Comparison of ENCODE assay signal across 22 mouse cellular contexts in genomic region chr1:38181020-38181550, GRCm38 (mm10). TPM values are rescaled to one million over a fixed set of nuclear protein-coding genes. Genes with fewer than 3 reads are reported as not detected.
DNase-seq lines count a peak whose midpoint lies in the region; ATAC-seq lines count a peak whose summit lies in the region.
"Had no signal": no experiment of that assay in that cellular context is flagged by ENCODE, and none has a peak within 500 bp of the region (broad histone marks: within the 10 kb centered on the region; RNA-seq: fewer than 3 reads in every experiment).

No protein-coding gene starts in this region.

- no peak overlapping the region for H3K4me3 ChIP-seq in embryonic facial prominence, embryonic 11.5 days (ENCODE audit: low read depth, low read length)
- H3K4me3 ChIP-seq in embryonic facial prominence, embryonic 10.5 days: no peak overlapping the region
- no peak overlapping the region for H3K4me3 ChIP-seq in limb, embryonic 15.5 days
- H3K4me3 ChIP-seq in limb, embryonic 10.5 days: no peak overlapping the region
- H3K4me3 ChIP-seq in embryonic facial prominence, embryonic 14.5 days (ENCODE audit: low read depth, low read length): no peak overlapping the region
- H3K4me3 ChIP-seq: forebrain, embryonic 13.5 days; gastrocnemius, adult 2 months; heart, embryonic 12.5 days; hindbrain, embryonic 10.5 days had no signal

- no peaks in the 10 kb centered on the region; the same call in 1 of the 2 replicates for H3K36me3 ChIP-seq in embryonic facial prominence, embryonic 11.5 days (replicated peaks; ENCODE audit: control insufficient read depth, insufficient read depth, low read depth, low read length)
- H3K36me3 ChIP-seq in embryonic facial prominence, embryonic 10.5 days (replicated peaks): peaks cover 47% of the 10 kb centered on the region
- peaks cover 28% of the 10 kb centered on the region for H3K36me3 ChIP-seq in limb, embryonic 15.5 days
- peaks cover 92% of the 10 kb centered on the region for H3K36me3 ChIP-seq in limb, embryonic 10.5 days
- H3K36me3 ChIP-seq in embryonic facial prominence, embryonic 14.5 days (ENCODE audit: control insufficient read depth, insufficient read depth, low read length): peaks cover 46% of the 10 kb centered on the region; the same call in 1 of the 2 replicates

- no peaks in the 10 kb centered on the region for H3K4me1 ChIP-seq in embryonic facial prominence, embryonic 11.5 days (ENCODE audit: control insufficient read depth, insufficient read depth, low read length)
- H3K4me1 ChIP-seq in embryonic facial prominence, embryonic 10.5 days: peaks cover 5% of the 10 kb centered on the region; the same call in 1 of the 2 replicates
- 0 out of 2 replicates have a peak, but pooled peaks cover 5% of the 10 kb centered on the region for H3K4me1 ChIP-seq in limb, embryonic 15.5 days
- no peaks in the 10 kb centered on the region for H3K4me1 ChIP-seq in limb, embryonic 10.5 days
- H3K4me1 ChIP-seq in embryonic facial prominence, embryonic 14.5 days (ENCODE audit: control insufficient read depth, insufficient read depth, low read length): no peaks in the 10 kb centered on the region
- H3K4me1 ChIP-seq: heart, embryonic 12.5 days; hindbrain, embryonic 10.5 days had no signal

- 77% methylated on average over 15 of the region's 15 CpGs for WGBS in embryonic facial prominence, embryonic 11.5 days
- 77% methylated on average over 15 of the region's 15 CpGs for WGBS in embryonic facial prominence, embryonic 10.5 days
- WGBS in limb, embryonic 15.5 days: 64% methylated on average over 15 of the region's 15 CpGs
- 86% methylated on average over 15 of the region's 15 CpGs for WGBS in limb, embryonic 10.5 days
- WGBS in embryonic facial prominence, embryonic 14.5 days: 58% methylated on average over 15 of the region's 15 CpGs

- peak; percentile 62; the same call in 1 of the 2 replicates for ATAC-seq in embryonic facial prominence, embryonic 11.5 days (replicated peaks; ENCODE audit: insufficient number of reproducible peaks, low FRiP score, low TSS enrichment, low read depth)
- ATAC-seq in limb, embryonic 15.5 days (ENCODE audit: insufficient number of reproducible peaks, low FRiP score, low TSS enrichment, low read depth): 0 out of 2 replicates have a peak, but pooled peaks have one; percentile 12
- peak; percentile 86 for ATAC-seq in embryonic facial prominence, embryonic 14.5 days (ENCODE audit: low read depth)
- ATAC-seq: CD4-positive, CD25-positive, alpha-beta regulatory T cell, adult 4 months; forebrain, embryonic 13.5 days; forebrain, postnatal 0 days; inflammation-experienced regulatory T-cells, adult 6 months; Patski had no signal

- H3K9ac ChIP-seq in embryonic facial prominence, embryonic 11.5 days (replicated peaks; ENCODE audit: low read length): no peak overlapping the region
- no peak overlapping the region for H3K9ac ChIP-seq in limb, embryonic 15.5 days
- no peak overlapping the region for H3K9ac ChIP-seq in embryonic facial prominence, embryonic 14.5 days (ENCODE audit: low read depth, low read length)
- H3K9ac ChIP-seq: forebrain, embryonic 13.5 days; forebrain, postnatal 0 days; heart, embryonic 12.5 days had no signal

- no peak for DNase-seq in embryonic facial prominence, embryonic 11.5 days (ENCODE audit: low spot score)
- DNase-seq in embryonic facial prominence, embryonic 10.5 days (ENCODE audit: low spot score): no peak
- no peak for DNase-seq in limb, embryonic 10.5 days (ENCODE audit: low spot score)
- peak; percentile 74 for DNase-seq in embryonic facial prominence, embryonic 14.5 days (ENCODE audit: low spot score)
- no peak for DNase-seq in liver
- DNase-seq in kidney, adult 8-10 months: no peak
- DNase-seq: adrenal gland, adult 2 months; adrenal gland, postnatal 25 days; B cell, adult 2 months; cerebellum, adult 18-20 months; cerebellum, adult 9-11 months; cerebellum, postnatal 36 days; forebrain, postnatal 0 days; gastrocnemius, adult 2 months; gastrocnemius, postnatal 25 days had no signal

- H3K4me2 ChIP-seq in embryonic facial prominence, embryonic 11.5 days (ENCODE audit: low read depth, low read length): no peak overlapping the region
- H3K4me2 ChIP-seq in limb, embryonic 15.5 days: no peak overlapping the region
- no peak overlapping the region for H3K4me2 ChIP-seq in embryonic facial prominence, embryonic 14.5 days (ENCODE audit: low read depth, low read length)
- H3K4me2 ChIP-seq: forebrain, embryonic 13.5 days; heart, embryonic 12.5 days had no signal

- H3K27ac ChIP-seq in embryonic facial prominence, embryonic 11.5 days (replicated peaks; ENCODE audit: low read depth, low read length): no peak overlapping the region
- H3K27ac ChIP-seq in embryonic facial prominence, embryonic 10.5 days (replicated peaks): no peak overlapping the region
- no peak overlapping the region for H3K27ac ChIP-seq in limb, embryonic 15.5 days
- H3K27ac ChIP-seq in limb, embryonic 10.5 days: no peak overlapping the region
- H3K27ac ChIP-seq in embryonic facial prominence, embryonic 14.5 days (replicated peaks; ENCODE audit: low read depth, low read length): no peak overlapping the region
- H3K27ac ChIP-seq: forebrain, embryonic 13.5 days; gastrocnemius, adult 2 months; hindbrain, embryonic 10.5 days had no signal

- no peaks in the 10 kb centered on the region for H3K27me3 ChIP-seq in embryonic facial prominence, embryonic 11.5 days (ENCODE audit: control insufficient read depth, insufficient read depth, low read length)
- no peaks in the 10 kb centered on the region for H3K27me3 ChIP-seq in embryonic facial prominence, embryonic 10.5 days (replicated peaks; ENCODE audit: low read depth, poor library complexity, severe bottlenecking)
- no peaks in the 10 kb centered on the region for H3K27me3 ChIP-seq in limb, embryonic 15.5 days
- no peaks in the 10 kb centered on the region for H3K27me3 ChIP-seq in limb, embryonic 10.5 days (ENCODE audit: low read depth, poor library complexity, severe bottlenecking)
- no peaks in the 10 kb centered on the region for H3K27me3 ChIP-seq in embryonic facial prominence, embryonic 14.5 days (replicated peaks; ENCODE audit: control insufficient read depth, insufficient read depth, low read length)
- H3K27me3 ChIP-seq: forebrain, embryonic 13.5 days; heart, embryonic 12.5 days had no signal

- no peaks in the 10 kb centered on the region for H3K9me3 ChIP-seq in embryonic facial prominence, embryonic 11.5 days (replicated peaks; ENCODE audit: control insufficient read depth, low read length)
- H3K9me3 ChIP-seq in embryonic facial prominence, embryonic 10.5 days: no peaks in the 10 kb centered on the region
- no peaks in the 10 kb centered on the region for H3K9me3 ChIP-seq in limb, embryonic 15.5 days
- H3K9me3 ChIP-seq in limb, embryonic 10.5 days (replicated peaks): no peaks in the 10 kb centered on the region
- H3K9me3 ChIP-seq in embryonic facial prominence, embryonic 14.5 days (ENCODE audit: control insufficient read depth, low read length): no peaks in the 10 kb centered on the region
- H3K9me3 ChIP-seq: forebrain, embryonic 13.5 days; heart, embryonic 12.5 days; hindbrain, embryonic 10.5 days had no signal

RNA-seq across cellular contexts. Expression of gene Rev1, which starts 51.5 kb away (rescaled TPM):
- 26.3 and 32.8 TPM in 2 replicates for polyA plus RNA-seq in embryonic facial prominence, embryonic 11.5 days (2014; fragmentation: Nextera tagmentation; extraction: Ambion mirVana)
- polyA plus RNA-seq in embryonic facial prominence, embryonic 10.5 days (2016; fragmentation: Nextera tagmentation; extraction: Ambion mirVana): 34.5 and 39.3 TPM in 2 replicates
- polyA plus RNA-seq in limb, embryonic 15.5 days (2015; fragmentation: Nextera tagmentation; extraction: Ambion mirVana): 20.1 and 24.0 TPM in 2 replicates
- 34.9 and 39.0 TPM in 2 replicates for polyA plus RNA-seq in limb, embryonic 10.5 days (2016; fragmentation: Nextera tagmentation; extraction: Ambion mirVana)
- 20.6 and 27.7 TPM in 2 replicates for polyA plus RNA-seq in embryonic facial prominence, embryonic 14.5 days (2014; fragmentation: Nextera tagmentation; extraction: Ambion mirVana)

Comparison
In these comparisons a context has a peak if more than half of its experiments do, and no peak if none do; other contexts are left out.
1. ATAC-seq: peak in every context shown above with its lines; median percentile 86 in embryonic facial prominence, embryonic 14.5 days; 62 in embryonic facial prominence, embryonic 11.5 days; 12 in limb, embryonic 15.5 days.